Mouse (Mus musculus) ZHBTc4 (cell line): Measurements from ENCODE around the gene Prkag1.

Experiments
- DNase-seq: peaks from one replicate; pipeline ENCODE4 v3.0.0-alpha.2; 2011; ENCODE audit warnings: low read depth, low spot score

Prkag1 gene

GRCm38 (mm10) chr15:98793141-98793698 is 38.1 kb downstream of the Prkag1 start:
- DNase-seq, result no peak

- peak; percentile 48 for DNase-seq
Observed at GRCm38 (mm10) chr15:98792233-98793020, 38.9 kb downstream of the Prkag1 start.

DNA sequence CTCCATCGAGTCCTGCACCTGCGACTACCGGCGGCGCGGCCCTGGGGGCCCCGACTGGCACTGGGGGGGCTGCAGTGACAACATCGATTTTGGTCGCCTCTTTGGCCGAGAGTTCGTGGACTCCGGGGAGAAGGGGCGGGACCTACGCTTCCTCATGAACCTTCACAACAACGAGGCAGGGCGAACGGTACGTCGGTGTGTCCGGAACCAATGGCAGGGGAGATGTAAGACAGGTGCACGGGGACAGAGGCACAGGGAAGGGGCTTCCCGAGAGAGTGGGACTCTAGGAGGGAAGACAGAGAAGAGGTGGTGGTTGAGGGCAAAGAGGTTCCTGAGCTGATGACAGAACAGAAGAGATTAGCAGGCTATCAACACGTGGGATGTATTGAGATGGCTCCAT is 39.5 kb downstream of the Prkag1 start:
- peak; percentile 47 for DNase-seq

DNA sequence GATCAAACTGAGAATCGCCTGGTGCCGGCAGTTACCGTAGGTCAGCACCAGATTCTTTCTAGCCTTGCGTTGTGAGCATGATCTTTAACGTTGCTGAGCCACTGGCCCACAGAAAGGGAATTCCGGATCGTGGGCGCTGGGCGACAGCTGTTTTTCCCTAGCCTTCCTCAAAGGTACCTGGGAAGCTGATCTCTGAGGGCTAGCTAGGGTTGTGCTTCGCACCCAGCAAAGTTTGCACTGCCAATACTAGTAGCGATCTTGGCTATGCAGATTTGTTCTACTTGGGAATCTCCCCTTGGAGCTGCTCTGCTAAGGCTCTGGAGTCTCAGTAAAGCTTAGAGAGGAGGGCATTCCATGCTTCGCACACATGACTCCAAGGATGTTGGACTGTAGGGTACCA is 40.1 kb downstream of the Prkag1 start:
- DNase-seq, result peak; percentile 37

DNA sequence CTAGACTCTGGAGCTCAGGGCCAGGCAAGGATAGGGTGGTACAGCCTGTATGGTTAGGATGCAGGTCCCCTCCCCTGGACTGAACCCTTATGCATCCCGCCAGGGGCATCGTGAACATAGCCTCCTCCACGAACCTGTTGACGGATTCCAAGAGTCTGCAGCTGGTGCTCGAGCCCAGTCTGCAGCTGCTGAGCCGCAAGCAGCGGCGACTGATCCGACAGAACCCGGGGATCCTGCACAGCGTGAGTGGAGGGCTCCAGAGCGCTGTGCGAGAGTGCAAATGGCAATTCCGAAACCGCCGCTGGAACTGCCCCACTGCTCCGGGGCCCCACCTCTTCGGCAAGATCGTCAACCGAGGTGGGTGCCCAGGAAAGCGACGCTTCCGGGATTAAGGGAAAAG is 40.6 kb downstream of the Prkag1 start:
- DNase-seq, result peak; percentile 48

DNA sequence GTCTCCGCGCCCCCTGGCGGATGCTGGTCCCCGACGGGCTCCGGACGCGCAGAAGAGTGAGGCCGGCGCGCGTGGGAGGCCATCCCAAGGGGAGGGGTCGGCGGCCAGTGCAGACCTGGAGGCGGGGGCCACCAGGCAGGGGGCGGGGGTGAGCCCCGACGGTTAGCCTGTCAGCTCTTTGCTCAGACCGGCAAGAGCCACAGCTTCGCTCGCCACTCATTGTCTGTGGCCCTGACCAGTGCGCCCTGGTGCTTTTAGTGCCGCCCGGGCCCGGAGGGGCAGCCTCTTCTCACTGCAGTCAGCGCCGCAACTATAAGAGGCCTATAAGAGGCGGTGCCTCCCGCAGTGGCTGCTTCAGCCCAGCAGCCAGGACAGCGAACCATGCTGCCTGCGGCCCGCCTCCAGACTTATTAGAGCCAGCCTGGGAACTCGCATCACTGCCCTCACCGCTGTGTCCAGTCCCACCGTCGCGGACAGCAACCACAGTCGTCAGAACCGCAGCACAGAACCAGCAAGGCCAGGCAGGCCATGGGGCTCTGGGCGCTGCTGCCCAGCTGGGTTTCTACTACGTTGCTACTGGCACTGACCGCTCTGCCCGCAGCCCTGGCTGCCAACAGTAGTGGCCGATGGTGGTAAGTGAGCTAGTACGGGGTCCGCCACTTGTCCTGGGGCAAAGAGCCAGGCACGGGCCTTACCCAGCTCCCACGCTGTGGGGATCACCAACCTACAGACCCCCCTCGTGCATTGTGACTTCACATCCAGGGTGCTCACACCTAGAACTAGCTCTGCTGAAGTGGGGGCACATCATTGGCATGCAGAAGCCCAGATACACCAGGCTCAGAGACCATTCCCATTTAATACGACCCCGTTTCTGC is 41.4 kb downstream of the Prkag1 start, which contains the start of gene Wnt1:
Wnt1 (plus strand) TSS at position 197 of the 875 bp plus-strand sequence.
- peak; percentile 72 for DNase-seq

DNA sequence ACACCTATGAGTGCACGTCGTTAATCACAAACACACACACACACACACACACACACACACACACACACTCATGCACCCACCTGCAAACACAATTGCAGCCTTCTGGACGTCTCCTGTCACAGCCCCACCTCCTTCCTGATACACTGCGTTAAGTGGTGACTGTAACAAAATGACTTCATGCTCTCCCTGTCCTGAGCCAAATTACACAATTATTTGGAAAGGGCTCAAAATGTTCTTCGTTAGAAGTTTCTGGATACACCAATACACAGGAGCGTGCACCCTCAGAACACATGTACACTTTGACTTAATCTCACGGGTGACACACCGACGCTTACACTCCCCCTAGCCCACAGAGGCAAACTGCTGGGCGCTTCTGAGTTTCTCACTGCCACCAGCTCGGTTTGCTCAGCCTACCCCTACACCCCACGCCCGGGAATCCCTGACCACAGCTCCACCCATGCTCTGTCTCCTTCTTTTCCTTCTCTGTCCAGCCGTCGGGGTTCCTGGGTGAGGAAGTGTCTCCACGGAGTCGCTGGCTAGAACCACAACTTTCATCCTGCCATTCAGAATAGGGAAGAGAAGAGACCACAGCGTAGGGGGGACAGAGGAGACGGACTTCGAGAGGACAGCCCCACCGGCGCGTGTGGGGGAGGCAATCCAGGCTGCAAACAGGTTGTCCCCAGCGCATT is 42.2 kb downstream of the Prkag1 start:
- DNase-seq, result no peak

- DNase-seq, result peak; percentile 49
Observed at GRCm38 (mm10) chr15:98787930-98788329, 43.4 kb downstream of the Prkag1 start.

- DNase-seq, result peak; percentile 88
Observed at GRCm38 (mm10) chr15:98785744-98786143, 45.6 kb downstream of the Prkag1 start.

DNA sequence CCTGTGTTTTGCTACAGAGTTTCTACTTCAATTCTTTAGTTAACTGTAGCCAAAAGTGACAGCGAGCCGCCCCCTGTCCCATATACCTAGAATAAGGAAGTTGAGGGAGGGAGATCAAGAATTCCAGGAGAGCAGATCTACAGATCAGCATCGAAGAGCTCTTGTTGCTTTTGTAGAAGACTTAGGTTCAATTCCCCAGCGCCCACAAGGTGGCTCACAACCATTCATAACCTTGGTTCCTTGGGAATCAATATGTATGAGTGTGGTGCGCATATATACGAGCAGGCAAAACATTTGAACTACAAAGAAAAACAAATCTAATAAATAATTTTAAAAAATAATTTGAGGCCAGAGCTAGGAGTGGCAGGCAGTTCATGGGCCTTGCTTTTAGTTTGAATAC is 50.2 kb downstream of the Prkag1 start:
- DNase-seq, result no peak

DNA sequence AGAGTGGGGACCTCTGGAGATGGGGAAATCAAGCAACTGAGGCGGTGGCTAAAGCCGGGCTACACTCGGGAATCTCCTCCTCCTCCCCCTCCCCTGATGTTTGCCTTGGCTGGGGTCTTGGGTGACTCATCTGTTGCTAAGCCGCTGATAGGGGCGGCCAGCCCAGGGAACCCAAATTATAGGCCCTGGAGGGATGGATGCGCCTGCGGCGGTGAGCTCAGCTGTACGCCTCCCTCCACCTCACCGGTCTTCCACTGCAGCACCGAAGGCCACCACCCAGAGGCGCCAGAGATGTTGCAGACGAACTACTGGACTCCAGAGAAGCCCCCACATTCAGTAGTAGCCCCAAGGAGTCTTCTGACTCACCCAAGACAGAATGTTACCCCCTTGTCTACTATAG is 50.7 kb downstream of the Prkag1 start:
- peak; percentile 58 for DNase-seq

DNA sequence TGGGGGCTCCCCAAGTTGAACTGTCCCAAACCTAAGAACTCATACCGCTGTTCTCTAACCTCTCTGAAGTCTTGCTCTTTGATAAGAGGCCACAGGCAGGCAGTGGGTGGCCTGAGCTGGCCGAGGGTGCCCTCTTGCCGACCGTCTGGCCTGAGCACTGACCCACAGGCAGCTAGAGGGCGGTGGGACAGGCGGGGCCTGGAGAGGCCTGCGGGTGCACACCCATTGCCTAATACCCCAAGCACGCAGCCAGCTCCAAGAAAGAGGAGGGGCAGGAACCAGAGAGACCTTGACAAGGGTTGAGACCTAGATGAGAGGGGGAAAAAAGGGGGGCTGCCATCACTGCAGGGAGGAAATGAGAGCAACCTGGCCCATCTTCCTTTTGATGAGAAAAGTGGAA is 51.2 kb downstream of the Prkag1 start:
- no peak for DNase-seq

DNA sequence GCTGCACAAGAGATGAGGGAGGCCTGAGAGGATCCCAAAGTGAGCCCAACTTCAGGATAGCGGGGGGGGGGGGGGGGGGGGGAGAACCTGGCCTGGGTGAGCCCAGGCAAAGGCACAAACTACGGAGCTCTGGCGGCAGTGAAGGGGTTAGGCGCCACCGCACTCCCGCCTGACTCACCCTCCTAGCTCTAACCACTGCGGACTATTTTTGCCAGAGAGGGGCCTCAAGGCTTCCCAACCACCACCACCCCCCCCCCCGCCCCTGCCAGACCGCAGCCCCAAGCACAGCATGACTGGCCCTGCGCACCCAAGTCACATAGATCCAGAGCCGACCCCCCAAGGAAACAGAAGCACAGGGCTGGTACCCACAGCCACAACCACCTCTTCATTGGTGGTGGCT is 52.5 kb downstream of the Prkag1 start:
- no peak for DNase-seq

DNA sequence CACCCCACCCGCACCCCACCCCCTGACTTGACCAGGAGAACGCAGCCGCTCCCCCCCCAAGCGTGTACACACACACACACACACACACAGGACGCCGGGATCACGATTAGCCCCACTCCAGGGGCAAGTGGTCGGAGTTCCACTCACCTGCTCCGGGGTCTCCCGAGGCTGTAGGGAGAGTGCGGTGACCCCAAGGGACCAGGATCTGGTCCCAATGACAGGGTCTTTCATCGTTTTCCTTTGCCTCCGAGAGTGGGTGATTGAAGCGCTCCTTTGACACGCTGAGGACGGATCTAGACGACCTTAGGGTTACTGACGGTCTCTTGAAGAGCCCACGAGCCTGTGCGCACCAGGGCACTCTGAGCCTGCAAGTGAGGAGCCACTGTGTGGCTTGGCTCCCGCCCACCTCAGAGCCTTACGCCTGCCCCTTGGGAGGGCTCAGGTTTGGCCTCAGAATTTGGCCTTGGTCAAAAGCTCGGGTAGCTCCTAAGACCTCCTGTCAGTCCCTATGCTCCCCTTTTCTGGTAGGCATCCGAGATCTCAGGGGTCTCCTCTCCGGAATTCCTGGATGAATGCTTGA is 53.0 kb downstream of the Prkag1 start:
- peak; percentile 68 for DNase-seq

DNA sequence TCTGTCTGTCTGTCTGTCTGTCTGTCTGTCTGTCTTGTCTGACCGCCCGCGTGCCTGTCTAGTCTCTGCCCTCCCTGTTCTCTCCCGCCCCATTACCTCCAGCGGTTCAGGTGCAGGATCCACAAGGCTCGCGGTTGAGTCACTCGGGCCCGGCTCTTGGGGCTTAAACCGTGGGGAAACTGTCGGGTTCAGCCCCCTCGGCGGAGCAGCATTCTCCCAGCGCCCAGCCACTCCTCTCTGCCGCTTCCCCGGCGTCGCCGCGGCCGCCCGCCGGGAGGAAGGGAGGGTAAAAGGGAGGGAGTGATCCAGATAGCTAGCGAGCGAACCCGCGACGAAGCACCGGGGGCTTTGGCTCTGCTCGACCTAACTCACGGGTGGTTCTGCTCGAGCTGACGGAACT is 53.6 kb downstream of the Prkag1 start, which contains the start of gene Wnt10b:
Wnt10b (minus strand) TSS at position 389 of the 400 bp plus-strand sequence.
- DNase-seq, result peak; percentile 60

- peak; percentile 18 for DNase-seq
Observed at GRCm38 (mm10) chr15:98777005-98777616, 54.2 kb downstream of the Prkag1 start.

GRCm38 (mm10) chr15:98776280-98777004 is 54.9 kb downstream of the Prkag1 start:
- DNase-seq, result peak; percentile 67

GRCm38 (mm10) chr15:98775533-98775932 is 55.8 kb downstream of the Prkag1 start:
- no peak for DNase-seq

DNA sequence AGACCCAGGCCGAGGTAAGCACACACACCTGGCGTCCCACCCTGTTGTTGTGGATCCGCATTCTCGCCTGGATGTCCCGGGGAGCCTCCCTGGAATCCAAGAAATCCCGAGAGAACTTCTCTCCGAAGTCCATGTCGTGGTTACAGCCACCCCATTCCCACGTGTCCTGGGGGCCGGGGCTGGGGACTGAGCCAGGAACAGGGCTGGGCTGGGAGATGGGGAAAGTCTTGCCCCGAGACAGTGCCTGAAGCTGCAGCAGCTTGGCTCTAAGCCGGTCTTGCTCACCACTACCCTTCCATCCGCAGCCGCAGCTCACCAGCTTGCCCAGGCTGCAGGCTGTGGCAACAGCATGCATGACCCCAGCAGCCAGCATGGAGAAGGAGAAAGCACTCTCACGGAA is 57.2 kb downstream of the Prkag1 start:
- peak; percentile 32 for DNase-seq
